Mouse (Mus musculus): Measurements from ENCODE around the gene Aif1l. TPM values are rescaled to one million over a fixed set of nuclear protein-coding genes. Genes with fewer than 3 reads are reported as not detected.

Aif1l gene
- polyA plus RNA-seq, 1 experiment from 2014 or later = 89.0 TPM

GRCm38 (mm10) chr2:31974809-31975371, 25.0 kb downstream of the Aif1l start:
- Histone ChIP-seq H3K4me3 (peak overlapping the region; percentile 86), H3K36me3 (replicated peaks) (peaks cover 70% of the 10 kb centered on the region), H3K9me3 (no peaks in the 10 kb centered on the region), H3K4me1 (peaks cover 16% of the 10 kb centered on the region), H3K27me3 (replicated peaks; ENCODE audit: low read depth, poor library complexity, severe bottlenecking) (no peaks in the 10 kb centered on the region), H3K27ac (replicated peaks) (peak overlapping the region; percentile 91)
- DNase-seq (ENCODE audit: low spot score) = no peak
- WGBS = 11% methylated on average over 13 of the region's 13 CpGs

GRCm38 (mm10) chr2:31987774-31988173, 37.8 kb downstream of the Aif1l start:
- Histone ChIP-seq H3K27me3 (replicated peaks; ENCODE audit: low read depth, poor library complexity, severe bottlenecking) (no peaks in the 10 kb centered on the region), H3K4me3 (no peak overlapping the region), H3K36me3 (replicated peaks) (peaks cover 100% of the 10 kb centered on the region), H3K4me1 (no peaks in the 10 kb centered on the region), H3K27ac (replicated peaks) (no peak overlapping the region), H3K9me3 (no peaks in the 10 kb centered on the region)
- 93% methylated on average over 1 of the region's 1 CpGs for WGBS
- DNase-seq (ENCODE audit: low spot score) = no peak

- 90% methylated on average over 4 of the region's 4 CpGs for WGBS
- no peaks in the 10 kb centered on the region for H3K9me3 ChIP-seq
- H3K4me1 ChIP-seq = no peaks in the 10 kb centered on the region
- peaks cover 99% of the 10 kb centered on the region for H3K36me3 ChIP-seq (replicated peaks)
- H3K27me3 ChIP-seq (replicated peaks; ENCODE audit: low read depth, poor library complexity, severe bottlenecking) = no peaks in the 10 kb centered on the region
- no peak overlapping the region for H3K4me3 ChIP-seq
- no peak for DNase-seq (ENCODE audit: low spot score)
- H3K27ac ChIP-seq (replicated peaks) = no peak overlapping the region
These were observed 41.0 kb downstream of the Aif1l start for GRCm38 (mm10) chr2:31990961-31991360.

- no peak for DNase-seq (ENCODE audit: low spot score)
- Histone ChIP-seq H3K9me3 (no peaks in the 10 kb centered on the region), H3K27me3 (replicated peaks; ENCODE audit: low read depth, poor library complexity, severe bottlenecking) (no peaks in the 10 kb centered on the region), H3K27ac (replicated peaks) (no peak overlapping the region), H3K4me1 (no peaks in the 10 kb centered on the region), H3K4me3 (no peak overlapping the region), H3K36me3 (replicated peaks) (peaks cover 99% of the 10 kb centered on the region)
- 93% methylated on average over 9 of the region's 9 CpGs for WGBS
These were observed 45.0 kb downstream of the Aif1l start for GRCm38 (mm10) chr2:31994896-31995295.

GRCm38 (mm10) chr2:31996060-31996459, 46.1 kb downstream of the Aif1l start:
- Histone ChIP-seq H3K9me3 (no peaks in the 10 kb centered on the region), H3K4me3 (no peak overlapping the region), H3K4me1 (no peaks in the 10 kb centered on the region), H3K36me3 (replicated peaks) (peaks cover 99% of the 10 kb centered on the region), H3K27me3 (replicated peaks; ENCODE audit: low read depth, poor library complexity, severe bottlenecking) (no peaks in the 10 kb centered on the region), H3K27ac (replicated peaks) (no peak overlapping the region)
- no peak for DNase-seq (ENCODE audit: low spot score)
- 95% methylated on average over 13 of the region's 13 CpGs for WGBS

GRCm38 (mm10) chr2:31997539-31997938, 47.6 kb downstream of the Aif1l start:
- no peaks in the 10 kb centered on the region for H3K4me1 ChIP-seq
- no peak for DNase-seq (ENCODE audit: low spot score)
- peaks cover 96% of the 10 kb centered on the region for H3K36me3 ChIP-seq (replicated peaks)
- WGBS = 94% methylated on average over 5 of the region's 5 CpGs
- H3K27me3 ChIP-seq (replicated peaks; ENCODE audit: low read depth, poor library complexity, severe bottlenecking) = no peaks in the 10 kb centered on the region
- no peaks in the 10 kb centered on the region for H3K9me3 ChIP-seq
- H3K4me3 ChIP-seq = no peak overlapping the region
- no peak overlapping the region for H3K27ac ChIP-seq (replicated peaks)

- H3K27ac ChIP-seq (replicated peaks) = no peak overlapping the region
- H3K9me3 ChIP-seq = no peaks in the 10 kb centered on the region
- DNase-seq (ENCODE audit: low spot score) = no peak
- no peak overlapping the region for H3K4me3 ChIP-seq
- no peaks in the 10 kb centered on the region for H3K4me1 ChIP-seq
- 73% methylated on average over 2 of the region's 2 CpGs for WGBS
- H3K27me3 ChIP-seq (replicated peaks; ENCODE audit: low read depth, poor library complexity, severe bottlenecking) = no peaks in the 10 kb centered on the region
- peaks cover 96% of the 10 kb centered on the region for H3K36me3 ChIP-seq (replicated peaks)
These were observed 48.5 kb downstream of the Aif1l start for GRCm38 (mm10) chr2:31998443-31998842.

- Histone ChIP-seq H3K36me3 (replicated peaks) (peaks cover 97% of the 10 kb centered on the region), H3K9me3 (no peaks in the 10 kb centered on the region), H3K4me3 (no peak overlapping the region), H3K4me1 (no peaks in the 10 kb centered on the region), H3K27me3 (replicated peaks; ENCODE audit: low read depth, poor library complexity, severe bottlenecking) (no peaks in the 10 kb centered on the region), H3K27ac (replicated peaks) (no peak overlapping the region)
- WGBS = 90% methylated on average over 2 of the region's 2 CpGs
- no peak for DNase-seq (ENCODE audit: low spot score)
These were observed 58.4 kb downstream of the Aif1l start for GRCm38 (mm10) chr2:32008311-32008710.

GRCm38 (mm10) chr2:32008716-32009115, 58.8 kb downstream of the Aif1l start:
- peaks cover 97% of the 10 kb centered on the region for H3K36me3 ChIP-seq (replicated peaks)
- 93% methylated on average over 11 of the region's 11 CpGs for WGBS
- H3K27me3 ChIP-seq (replicated peaks; ENCODE audit: low read depth, poor library complexity, severe bottlenecking) = no peaks in the 10 kb centered on the region
- no peaks in the 10 kb centered on the region for H3K9me3 ChIP-seq
- no peak overlapping the region for H3K4me3 ChIP-seq
- no peak overlapping the region for H3K27ac ChIP-seq (replicated peaks)
- no peak for DNase-seq (ENCODE audit: low spot score)
- H3K4me1 ChIP-seq = no peaks in the 10 kb centered on the region

- H3K4me3 ChIP-seq = no peak overlapping the region
- H3K9me3 ChIP-seq = no peaks in the 10 kb centered on the region
- 90% methylated on average over 4 of the region's 4 CpGs for WGBS
- H3K27me3 ChIP-seq (replicated peaks; ENCODE audit: low read depth, poor library complexity, severe bottlenecking) = no peaks in the 10 kb centered on the region
- H3K4me1 ChIP-seq = no peaks in the 10 kb centered on the region
- peaks cover 98% of the 10 kb centered on the region for H3K36me3 ChIP-seq (replicated peaks)
- DNase-seq (ENCODE audit: low spot score) = no peak
- H3K27ac ChIP-seq (replicated peaks) = no peak overlapping the region
These were observed 69.8 kb downstream of the Aif1l start for GRCm38 (mm10) chr2:32019704-32020103.

- WGBS = 93% methylated on average over 5 of the region's 5 CpGs
- no peaks in the 10 kb centered on the region for H3K9me3 ChIP-seq
- no peaks in the 10 kb centered on the region for H3K4me1 ChIP-seq
- no peak overlapping the region for H3K27ac ChIP-seq (replicated peaks)
- no peaks in the 10 kb centered on the region for H3K27me3 ChIP-seq (replicated peaks; ENCODE audit: low read depth, poor library complexity, severe bottlenecking)
- no peak for DNase-seq (ENCODE audit: low spot score)
- no peak overlapping the region for H3K4me3 ChIP-seq
- peaks cover 98% of the 10 kb centered on the region for H3K36me3 ChIP-seq (replicated peaks)
These were observed 70.3 kb downstream of the Aif1l start for GRCm38 (mm10) chr2:32020229-32020628.

Data from embryonic facial prominence, embryonic 10.5 days (tissue).